Mouse (Mus musculus): ENCODE results near the gene Tmem41b. TPM values are rescaled to one million over a fixed set of nuclear protein-coding genes. Genes with fewer than 3 reads are reported as not detected.

Tmem41b gene
- polyA plus RNA-seq, 1 experiment from 2014 or later: 56.5 TPM

DNA sequence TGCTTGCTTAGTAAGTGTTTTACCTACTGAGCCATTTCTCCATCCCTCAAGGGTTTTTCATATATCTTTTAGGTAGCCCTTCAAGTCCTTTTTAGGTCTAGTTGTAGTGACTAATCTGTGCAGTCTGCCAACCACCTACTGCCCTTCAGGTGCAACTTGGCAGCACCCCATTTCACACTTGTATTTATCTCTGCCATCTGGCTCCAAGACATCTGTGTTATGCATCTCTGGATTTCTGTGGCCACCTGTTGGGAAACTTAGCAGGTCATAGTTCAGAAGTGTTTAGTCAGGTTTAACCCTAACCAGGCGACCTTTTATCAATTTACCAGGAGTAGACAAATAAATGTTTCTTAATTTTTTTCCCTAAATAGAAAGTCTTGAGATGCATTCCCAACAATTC is 24.7 kb upstream of the Tmem41b start:
- H3K4me1 ChIP-seq (ENCODE audit: control insufficient read depth, insufficient read depth, low read length): no peaks in the 10 kb centered on the region

DNA sequence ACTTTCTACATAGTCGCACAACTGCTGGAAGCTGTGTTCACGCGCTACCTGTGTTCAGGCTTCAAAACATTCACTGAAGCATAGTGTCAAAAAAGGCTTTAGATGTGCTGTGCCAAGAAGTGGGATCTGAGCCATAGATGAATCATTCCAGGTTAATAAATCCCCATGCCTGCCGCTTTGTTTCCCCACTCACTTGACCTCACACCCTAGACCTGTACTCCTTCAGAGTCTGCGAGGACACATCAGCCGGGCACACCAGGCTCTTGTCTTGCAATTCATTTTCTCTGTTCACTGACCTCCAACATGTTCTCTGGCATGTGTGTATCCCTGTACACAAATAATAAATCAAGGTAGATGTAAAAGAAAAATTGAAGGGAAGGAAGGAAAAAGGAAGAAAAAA is 22.4 kb upstream of the Tmem41b start:
- Histone ChIP-seq H3K4me3 (ENCODE audit: low read depth, low read length) (no peak overlapping the region), H3K9me3 (replicated peaks; ENCODE audit: control insufficient read depth, low read length) (no peaks in the 10 kb centered on the region), H3K27ac (ENCODE audit: low read depth, low read length) (no peak overlapping the region), H3K4me2 (no peak overlapping the region), H3K36me3 (ENCODE audit: control insufficient read depth, insufficient read depth, low read length) (no peaks in the 10 kb centered on the region), H3K9ac (ENCODE audit: low read depth, low read length) (no peak overlapping the region), H3K27me3 (ENCODE audit: control insufficient read depth, insufficient read depth, low read length) (no peaks in the 10 kb centered on the region), H3K4me1 (ENCODE audit: control insufficient read depth, insufficient read depth, low read length) (no peaks in the 10 kb centered on the region)
- 93% methylated on average over 6 of the region's 6 CpGs for WGBS (ENCODE audit: insufficient replicate concordance)
- no peak for ATAC-seq (replicated peaks; ENCODE audit: insufficient number of reproducible peaks, low FRiP score, low TSS enrichment)

More for the DNA sequence above, 24.7 kb upstream of the Tmem41b start:
- no peak overlapping the region for H3K4me3 ChIP-seq (ENCODE audit: low read depth, low read length)
- no peak overlapping the region for H3K9ac ChIP-seq (ENCODE audit: low read depth, low read length)
- H3K27ac ChIP-seq (ENCODE audit: low read depth, low read length): no peak overlapping the region
- no peak for ATAC-seq (replicated peaks; ENCODE audit: insufficient number of reproducible peaks, low FRiP score, low TSS enrichment)
- no peaks in the 10 kb centered on the region for H3K9me3 ChIP-seq (replicated peaks; ENCODE audit: control insufficient read depth, low read length)
- H3K4me2 ChIP-seq: no peak overlapping the region
- H3K27me3 ChIP-seq (ENCODE audit: control insufficient read depth, insufficient read depth, low read length): no peaks in the 10 kb centered on the region
- 43% methylated on average over 1 of the region's 1 CpGs for WGBS (ENCODE audit: insufficient replicate concordance)
- no peaks in the 10 kb centered on the region for H3K36me3 ChIP-seq (ENCODE audit: control insufficient read depth, insufficient read depth, low read length)

GRCm38 (mm10) chr7:110008513-110008912 is 21.8 kb upstream of the Tmem41b start:
- Histone ChIP-seq H3K4me2 (no peak overlapping the region), H3K4me3 (ENCODE audit: low read depth, low read length) (no peak overlapping the region), H3K9me3 (replicated peaks; ENCODE audit: control insufficient read depth, low read length) (no peaks in the 10 kb centered on the region), H3K27me3 (ENCODE audit: control insufficient read depth, insufficient read depth, low read length) (no peaks in the 10 kb centered on the region), H3K27ac (ENCODE audit: low read depth, low read length) (no peak overlapping the region), H3K9ac (ENCODE audit: low read depth, low read length) (no peak overlapping the region), H3K36me3 (ENCODE audit: control insufficient read depth, insufficient read depth, low read length) (no peaks in the 10 kb centered on the region), H3K4me1 (ENCODE audit: control insufficient read depth, insufficient read depth, low read length) (no peaks in the 10 kb centered on the region)
- ATAC-seq (replicated peaks; ENCODE audit: insufficient number of reproducible peaks, low FRiP score, low TSS enrichment): no peak
- WGBS (ENCODE audit: insufficient replicate concordance): 73% methylated on average over 1 of the region's 1 CpGs

DNA sequence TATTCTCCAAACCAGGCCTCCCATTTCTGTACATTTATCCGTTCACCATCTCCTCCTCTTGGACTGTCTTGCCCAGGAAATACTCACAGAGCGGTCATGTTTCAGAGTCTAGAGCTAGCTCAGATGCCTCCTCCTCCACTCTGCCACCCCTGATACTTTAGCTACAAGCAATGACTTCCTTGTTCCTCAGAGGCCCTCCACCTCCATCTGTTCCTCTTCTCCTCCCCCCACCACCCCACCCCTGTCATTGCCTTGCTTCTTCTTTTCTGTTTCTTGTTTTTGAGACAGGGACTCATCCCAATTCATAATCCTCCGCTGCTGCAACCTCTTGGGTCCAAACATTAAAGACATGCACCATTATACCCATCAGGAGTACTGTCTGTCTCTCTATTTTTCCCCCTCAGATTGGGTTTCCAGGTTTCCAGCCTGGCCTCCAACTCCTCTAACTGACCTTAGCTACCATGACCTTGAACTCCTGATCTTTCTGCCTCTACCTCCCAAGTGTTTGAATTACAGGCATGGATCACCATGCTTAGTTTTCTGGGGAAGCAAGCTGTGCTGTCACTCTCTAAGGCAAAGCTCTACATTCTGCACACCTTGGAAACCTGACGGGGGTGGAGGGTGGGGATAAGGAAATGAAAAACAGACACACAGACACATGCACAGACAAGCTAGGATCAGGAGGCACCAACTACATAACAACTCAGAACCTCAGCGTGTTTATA is 19.9 kb upstream of the Tmem41b start:
- H3K27me3 ChIP-seq (ENCODE audit: control insufficient read depth, insufficient read depth, low read length): no peaks in the 10 kb centered on the region
- H3K4me2 ChIP-seq: no peak overlapping the region
- 77% methylated on average over 5 of the region's 5 CpGs for WGBS (ENCODE audit: insufficient replicate concordance)
- no peak overlapping the region for H3K4me3 ChIP-seq (ENCODE audit: low read depth, low read length)
- no peak overlapping the region for H3K27ac ChIP-seq (ENCODE audit: low read depth, low read length)
- peaks cover 4% of the 10 kb centered on the region; the same call in 1 of the 2 replicates for H3K4me1 ChIP-seq (ENCODE audit: control insufficient read depth, insufficient read depth, low read length)
- no peak for ATAC-seq (replicated peaks; ENCODE audit: insufficient number of reproducible peaks, low FRiP score, low TSS enrichment)
- no peak overlapping the region for H3K9ac ChIP-seq (ENCODE audit: low read depth, low read length)
- H3K9me3 ChIP-seq (replicated peaks; ENCODE audit: control insufficient read depth, low read length): no peaks in the 10 kb centered on the region
- H3K36me3 ChIP-seq (ENCODE audit: control insufficient read depth, insufficient read depth, low read length): no peaks in the 10 kb centered on the region

- ATAC-seq (replicated peaks; ENCODE audit: insufficient number of reproducible peaks, low FRiP score, low TSS enrichment): no peak
- no peak overlapping the region for H3K27ac ChIP-seq (ENCODE audit: low read depth, low read length)
- no peak overlapping the region for H3K4me2 ChIP-seq
- peaks cover 4% of the 10 kb centered on the region; the same call in 1 of the 2 replicates for H3K4me1 ChIP-seq (ENCODE audit: control insufficient read depth, insufficient read depth, low read length)
- H3K36me3 ChIP-seq (ENCODE audit: control insufficient read depth, insufficient read depth, low read length): no peaks in the 10 kb centered on the region
- no peaks in the 10 kb centered on the region for H3K9me3 ChIP-seq (replicated peaks; ENCODE audit: control insufficient read depth, low read length)
- H3K9ac ChIP-seq (ENCODE audit: low read depth, low read length): no peak overlapping the region
- no peaks in the 10 kb centered on the region for H3K27me3 ChIP-seq (ENCODE audit: control insufficient read depth, insufficient read depth, low read length)
- H3K4me3 ChIP-seq (ENCODE audit: low read depth, low read length): no peak overlapping the region
Measured at GRCm38 (mm10) chr7:110005976-110006375, 19.2 kb upstream of the Tmem41b start.

- no peak overlapping the region for H3K27ac ChIP-seq (ENCODE audit: low read depth, low read length)
- H3K4me2 ChIP-seq: peak overlapping the region; percentile 54
- H3K4me3 ChIP-seq (ENCODE audit: low read depth, low read length): peak overlapping the region; percentile 3
- H3K9me3 ChIP-seq (replicated peaks; ENCODE audit: control insufficient read depth, low read length): no peaks in the 10 kb centered on the region
- H3K4me1 ChIP-seq (ENCODE audit: control insufficient read depth, insufficient read depth, low read length): peaks cover 4% of the 10 kb centered on the region; the same call in 1 of the 2 replicates
- H3K27me3 ChIP-seq (ENCODE audit: control insufficient read depth, insufficient read depth, low read length): no peaks in the 10 kb centered on the region
- H3K36me3 ChIP-seq (ENCODE audit: control insufficient read depth, insufficient read depth, low read length): no peaks in the 10 kb centered on the region
- peak; percentile 73 for ATAC-seq (replicated peaks; ENCODE audit: insufficient number of reproducible peaks, low FRiP score, low TSS enrichment)
- H3K9ac ChIP-seq (ENCODE audit: low read depth, low read length): 0 out of 2 replicates have a peak overlapping the region, but pooled peaks have one; percentile 46
- 11% methylated on average over 20 of the region's 20 CpGs for WGBS (ENCODE audit: insufficient replicate concordance)
Measured at GRCm38 (mm10) chr7:110002968-110003367, 16.2 kb upstream of the Tmem41b start.

DNA sequence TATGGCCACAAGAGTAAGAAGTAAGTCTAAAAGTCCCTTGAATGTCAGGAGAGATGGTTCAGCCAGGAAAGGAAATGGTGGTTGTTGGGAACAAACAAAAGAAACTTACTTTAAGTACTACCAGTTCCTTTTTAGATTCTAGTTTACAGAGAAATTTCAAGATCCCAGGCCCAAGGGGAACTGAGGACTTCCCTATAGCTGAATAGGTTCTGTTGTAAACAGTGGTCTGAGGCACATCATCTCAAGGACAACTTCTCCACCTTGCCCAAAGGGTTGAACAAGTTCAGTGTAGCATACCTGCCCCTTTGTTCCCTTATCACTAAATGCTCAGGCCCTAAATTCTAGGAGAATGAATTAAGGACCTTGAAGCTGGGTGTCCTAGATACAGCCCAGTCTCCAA is 15.4 kb upstream of the Tmem41b start:
- Histone ChIP-seq H3K27me3 (ENCODE audit: control insufficient read depth, insufficient read depth, low read length) (no peaks in the 10 kb centered on the region), H3K4me3 (ENCODE audit: low read depth, low read length) (no peak overlapping the region), H3K4me2 (no peak overlapping the region), H3K9ac (ENCODE audit: low read depth, low read length) (no peak overlapping the region), H3K4me1 (ENCODE audit: control insufficient read depth, insufficient read depth, low read length) (peaks cover 4% of the 10 kb centered on the region; the same call in 1 of the 2 replicates), H3K27ac (ENCODE audit: low read depth, low read length) (no peak overlapping the region), H3K36me3 (ENCODE audit: control insufficient read depth, insufficient read depth, low read length) (no peaks in the 10 kb centered on the region), H3K9me3 (replicated peaks; ENCODE audit: control insufficient read depth, low read length) (no peaks in the 10 kb centered on the region)
- no peak for ATAC-seq (replicated peaks; ENCODE audit: insufficient number of reproducible peaks, low FRiP score, low TSS enrichment)

DNA sequence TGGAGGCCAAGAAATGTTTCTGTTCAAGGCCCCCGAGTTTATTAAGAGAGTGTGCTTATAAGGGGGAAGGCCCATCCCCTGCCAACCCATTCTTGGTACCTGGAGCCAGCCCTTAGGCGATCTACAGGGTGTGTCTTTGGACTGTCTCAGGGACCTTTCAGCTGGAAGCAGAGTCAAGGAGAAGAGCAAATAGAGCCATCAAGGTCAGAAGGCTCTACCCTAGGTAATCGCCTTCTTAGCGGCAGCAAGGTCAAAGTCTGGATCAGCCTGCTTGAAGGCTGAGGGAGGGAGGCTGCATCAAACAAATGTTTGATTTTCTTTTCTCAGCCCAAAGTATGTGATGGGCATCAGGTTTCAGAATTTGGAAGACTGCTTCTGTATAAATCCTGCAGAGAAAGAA is 11.7 kb upstream of the Tmem41b start:
- Histone ChIP-seq H3K9me3 (replicated peaks; ENCODE audit: control insufficient read depth, low read length) (no peaks in the 10 kb centered on the region), H3K4me2 (no peak overlapping the region), H3K9ac (ENCODE audit: low read depth, low read length) (no peak overlapping the region), H3K27ac (ENCODE audit: low read depth, low read length) (no peak overlapping the region), H3K4me1 (ENCODE audit: control insufficient read depth, insufficient read depth, low read length) (peaks cover 9% of the 10 kb centered on the region; the same call in 1 of the 2 replicates), H3K27me3 (ENCODE audit: control insufficient read depth, insufficient read depth, low read length) (no peaks in the 10 kb centered on the region), H3K36me3 (ENCODE audit: control insufficient read depth, insufficient read depth, low read length) (no peaks in the 10 kb centered on the region), H3K4me3 (ENCODE audit: low read depth, low read length) (no peak overlapping the region)
- WGBS (ENCODE audit: insufficient replicate concordance): 80% methylated on average over 4 of the region's 4 CpGs
- ATAC-seq (replicated peaks; ENCODE audit: insufficient number of reproducible peaks, low FRiP score, low TSS enrichment): no peak
